Mouse (Mus musculus) kidney, postnatal 36 days (tissue): ENCODE data around the gene Snrpb.
A peak's percentile ranks its signal among the peaks of the same experiment; 100 is the strongest.

Experiments
- DNase-seq, 2 experiments: peaks; one replicate each; pipeline ENCODE4 v3.0.0; 2021 to 2022; ENCODE audit warnings: mixed read lengths in 2 of 2

Gene Snrpb

GRCm38 (mm10) chr2:130178706-130179506 lies at the start of gene Snrpb:
Gene Snrpb, minus strand, starts transcription at chr2:130179403.
- peak; percentile 94 to 95 for DNase-seq

DNA sequence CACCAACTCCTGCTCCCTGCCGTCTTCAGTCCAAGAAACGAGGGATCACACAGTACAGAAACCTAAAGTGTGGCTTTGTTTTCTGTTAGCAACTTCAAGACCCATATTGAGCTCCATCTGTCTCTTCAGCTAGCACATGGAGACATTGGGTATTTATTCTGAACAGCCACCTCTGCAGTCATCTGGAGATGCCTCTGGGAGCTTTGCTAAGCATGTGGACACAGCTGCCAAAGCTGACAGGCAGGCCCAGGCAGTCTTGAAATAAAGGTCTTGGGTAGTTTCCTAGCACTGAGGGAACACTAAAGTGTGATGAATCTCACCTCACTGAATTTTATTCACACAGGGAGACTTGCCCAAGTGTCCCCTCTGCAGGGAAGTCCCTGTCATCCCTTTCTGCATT lies 32.4 kb upstream of the Snrpb start:
- DNase-seq: no peak

- DNase-seq: no peak
These were observed 30.4 kb upstream of the Snrpb start for GRCm38 (mm10) chr2:130209636-130210035.

- DNase-seq: no peak
These were observed 28.8 kb upstream of the Snrpb start for GRCm38 (mm10) chr2:130207996-130208395.

GRCm38 (mm10) chr2:130207376-130207775 lies 28.2 kb upstream of the Snrpb start:
- no peak for DNase-seq

GRCm38 (mm10) chr2:130200961-130201360 lies 21.8 kb upstream of the Snrpb start:
- DNase-seq: no peak

- DNase-seq: no peak
These were observed 15.7 kb upstream of the Snrpb start, which contains the start of gene Tmc2 for GRCm38 (mm10) chr2:130194894-130195293. Gene Tmc2, plus strand, starts transcription at chr2:130195194.

DNA sequence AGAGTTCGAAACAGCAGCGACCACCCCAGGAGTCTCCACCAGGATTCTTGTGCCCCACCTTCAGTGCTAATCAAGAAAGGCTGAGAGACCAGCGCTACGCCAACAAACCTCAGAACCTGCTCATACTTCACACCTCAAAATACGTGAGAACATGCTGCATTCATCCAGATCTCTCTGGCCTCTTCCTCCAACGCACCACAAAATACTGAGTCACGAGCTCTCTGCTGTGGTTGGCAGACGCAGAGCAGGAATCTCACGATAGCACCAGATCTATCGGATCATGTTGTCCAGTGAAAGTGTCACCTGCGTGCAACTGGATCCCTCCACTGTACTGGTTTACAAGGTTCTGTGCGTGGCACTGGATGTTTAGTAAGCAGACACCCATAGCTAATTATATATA lies 9.2 kb upstream of the Snrpb start:
- no peak for DNase-seq

- no peak for DNase-seq
These were observed 360 bp upstream of the Snrpb start for GRCm38 (mm10) chr2:130179507-130180019.

GRCm38 (mm10) chr2:130178381-130178705 lies 860 bp downstream of the Snrpb start:
- no peak for DNase-seq

GRCm38 (mm10) chr2:130176820-130177219 lies 2.4 kb downstream of the Snrpb start:
- peak in 1 of 2 experiments; percentile 8 for DNase-seq

DNA sequence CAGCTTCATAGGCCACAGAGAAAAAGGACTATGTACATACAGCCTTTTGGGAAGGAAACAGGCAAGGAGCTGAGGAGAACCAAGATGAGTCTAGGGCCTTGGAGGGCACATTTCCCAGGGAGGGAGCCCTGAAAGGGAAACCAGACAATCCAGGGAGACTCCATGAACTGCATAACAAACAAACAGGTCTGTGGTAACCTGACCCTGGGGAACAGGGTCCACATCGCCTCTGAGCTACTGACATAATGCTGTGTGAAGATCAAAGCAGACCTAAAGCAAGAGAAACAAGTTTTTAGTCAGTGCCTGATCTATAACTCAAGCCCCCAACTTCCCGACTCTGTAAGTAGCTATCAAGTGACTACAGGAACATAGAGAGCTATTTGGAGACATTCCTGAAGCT lies 7.5 kb downstream of the Snrpb start:
- DNase-seq: no peak

- DNase-seq: peak; percentile 41 to 82
These were observed 11.3 kb downstream of the Snrpb start for GRCm38 (mm10) chr2:130167861-130168260.

DNA sequence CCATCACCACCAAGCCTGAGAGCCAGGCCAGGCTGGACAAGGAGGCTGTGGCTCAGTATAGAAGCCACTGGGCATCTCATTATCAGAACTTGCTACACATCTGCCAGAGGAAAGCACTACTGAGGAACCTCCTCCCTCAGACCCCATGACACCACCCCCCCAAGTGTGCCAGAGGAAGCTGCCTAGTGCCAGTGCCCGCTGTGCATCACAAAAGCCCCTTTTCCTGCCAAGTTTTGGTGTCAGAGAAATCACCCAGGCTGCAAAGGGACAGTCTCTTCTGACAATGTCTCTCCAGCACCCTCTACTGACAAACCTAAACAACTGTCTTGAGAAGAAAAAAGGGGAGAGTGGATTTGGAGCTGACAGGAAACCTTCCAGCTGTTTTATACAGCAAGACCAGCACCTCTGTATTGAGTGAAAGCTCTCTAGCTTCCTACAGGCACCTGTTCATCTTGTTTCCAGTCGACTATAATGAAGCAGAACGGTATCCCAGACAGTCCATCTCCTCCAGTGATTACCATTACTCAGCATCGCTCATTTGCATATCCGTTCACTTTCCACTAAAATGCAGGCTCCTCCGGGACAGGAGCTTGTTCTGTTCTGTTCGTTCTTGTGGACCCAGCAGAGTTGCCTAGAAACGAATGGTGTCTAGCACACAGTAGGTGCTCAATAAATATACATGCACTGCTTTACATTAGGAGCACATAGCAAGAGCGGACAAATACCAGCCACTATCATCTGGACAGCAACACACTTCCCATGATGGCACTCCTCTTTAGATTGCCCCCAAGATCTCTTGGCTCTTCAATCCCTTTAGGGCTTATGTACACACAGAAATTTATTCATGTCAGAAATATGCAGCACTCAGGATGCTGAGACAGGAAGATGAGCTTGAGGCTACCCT lies 12.6 kb downstream of the Snrpb start:
- DNase-seq: peak; percentile 31 to 34

DNA sequence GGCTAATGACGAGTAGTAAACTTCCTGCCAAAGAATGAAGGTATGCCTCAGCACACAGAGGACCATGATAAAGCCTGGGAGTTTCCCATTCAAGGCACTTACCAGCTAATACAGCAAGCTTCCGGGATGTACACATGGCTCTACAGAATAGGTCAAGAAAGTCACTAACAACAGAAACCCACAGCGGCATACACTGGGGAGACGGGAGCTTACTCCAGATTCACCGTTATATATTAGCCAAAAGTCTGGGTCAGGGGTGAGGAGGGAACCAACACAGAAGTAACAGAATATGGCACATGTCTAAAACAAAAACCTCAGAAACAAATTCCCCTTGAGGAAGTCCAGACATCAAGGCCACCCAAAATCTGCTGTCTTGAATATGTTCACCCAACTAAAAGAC lies 16.5 kb downstream of the Snrpb start:
- DNase-seq: no peak

GRCm38 (mm10) chr2:130158088-130158437 lies 21.1 kb downstream of the Snrpb start:
- no peak for DNase-seq

GRCm38 (mm10) chr2:130157231-130158087 lies 21.7 kb downstream of the Snrpb start:
- no peak for DNase-seq

GRCm38 (mm10) chr2:130155851-130156250 lies 23.4 kb downstream of the Snrpb start:
- DNase-seq: no peak

DNA sequence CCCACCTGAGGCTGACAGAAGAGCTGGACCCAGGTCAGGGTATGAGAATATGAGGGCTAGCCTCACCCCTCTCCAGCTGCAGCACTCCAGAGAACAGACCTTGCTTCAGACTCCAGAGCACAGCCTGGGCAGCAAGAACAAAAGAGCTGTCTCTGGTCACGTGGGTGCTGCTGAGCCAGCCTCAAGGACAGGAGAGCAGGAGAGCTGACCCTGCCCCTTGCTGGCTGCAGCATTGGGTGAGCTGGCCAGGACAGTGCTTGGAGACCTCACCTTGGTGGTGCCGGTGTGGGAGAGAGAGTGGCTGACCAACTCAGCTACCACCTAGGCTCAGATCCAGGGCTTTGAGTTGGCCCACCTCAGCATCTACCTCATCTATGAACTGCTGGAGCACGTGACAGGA lies 24.0 kb downstream of the Snrpb start:
- DNase-seq: no peak

- no peak for DNase-seq
These were observed 33.0 kb downstream of the Snrpb start for GRCm38 (mm10) chr2:130146089-130146668.

- DNase-seq: no peak
These were observed 34.4 kb downstream of the Snrpb start for GRCm38 (mm10) chr2:130144703-130145324.

DNA sequence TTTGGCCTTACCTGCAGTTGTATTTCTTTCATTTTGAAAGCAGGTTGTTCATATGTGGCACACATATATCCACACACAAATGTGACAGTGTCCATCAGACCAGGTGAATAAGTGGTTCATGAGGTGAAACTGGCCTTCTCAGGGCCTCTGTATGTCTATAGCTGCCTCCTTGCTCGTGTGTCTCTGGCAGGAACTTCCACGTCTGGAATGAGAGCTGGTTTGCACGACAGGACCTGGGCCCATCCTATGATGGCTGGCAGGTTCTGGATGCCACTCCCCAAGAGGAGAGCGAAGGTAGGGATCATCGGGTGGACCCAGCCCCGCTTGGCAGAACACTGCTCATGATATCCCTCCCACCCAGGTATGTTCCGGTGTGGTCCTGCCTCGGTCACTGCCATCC lies 36.2 kb downstream of the Snrpb start:
- no peak for DNase-seq
